Comparison of ENCODE assay signal across 13 mouse cellular contexts in the genomic region with DNA sequence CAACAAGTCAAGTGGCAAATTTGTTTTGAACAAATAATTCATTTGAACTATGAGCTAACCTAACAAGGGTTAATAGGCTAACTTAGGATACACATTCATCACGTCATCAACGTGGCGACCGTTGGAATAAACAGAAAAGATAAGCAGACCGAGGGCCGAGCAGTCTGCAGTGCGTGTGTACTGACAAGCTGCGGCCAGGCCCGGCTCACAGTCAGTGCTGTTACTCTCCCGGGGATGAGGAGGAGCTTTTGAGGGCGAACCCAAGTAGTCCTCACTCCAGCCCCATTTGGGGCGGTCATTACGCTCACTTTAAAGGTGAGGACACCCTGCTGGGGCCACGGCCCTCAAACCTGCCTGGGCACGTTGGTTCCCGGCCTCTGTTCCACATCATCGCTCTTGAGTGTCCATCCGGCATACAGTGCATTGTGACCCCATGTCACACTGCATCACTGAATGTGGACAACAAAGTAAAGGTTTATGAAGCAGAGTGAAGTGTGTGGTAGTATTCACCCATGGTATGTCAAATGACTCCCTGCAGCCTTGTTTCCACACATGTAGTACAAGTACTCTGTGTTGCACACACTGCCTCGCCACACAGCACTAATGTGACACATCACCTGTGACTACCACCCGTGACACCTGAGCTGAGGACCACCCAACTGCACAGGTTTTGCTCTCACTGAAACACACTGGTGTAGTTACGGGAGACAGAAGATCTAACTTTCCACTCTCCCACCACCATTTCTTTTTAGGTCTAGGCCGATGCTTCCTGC.
DNase-seq lines count a peak whose midpoint lies in the region; ATAC-seq lines count a peak whose summit lies in the region.
"Had no signal": no experiment of that assay in that cellular context is flagged by ENCODE, and none has a peak within 500 bp of the region (broad histone marks: within the 10 kb centered on the region; RNA-seq: fewer than 3 reads in every experiment).

No protein-coding gene starts in this region.

- no peak overlapping the region for H3K4me2 ChIP-seq in limb, embryonic 12.5 days
- H3K4me2 ChIP-seq: embryonic facial prominence, embryonic 15.5 days had no signal

- peak; percentile 42; the same call in 1 of the 2 replicates for ATAC-seq in limb, embryonic 12.5 days (ENCODE audit: insufficient number of reproducible peaks, insufficient read depth, low FRiP score, low TSS enrichment, low read depth)
- ATAC-seq: hindbrain, embryonic 16.5 days had no signal

- no peak overlapping the region for H3K4me3 ChIP-seq in heart, embryonic 10.5 days
- no peak overlapping the region for H3K4me3 ChIP-seq in limb, embryonic 12.5 days (replicated peaks)
- no peak overlapping the region for H3K4me3 ChIP-seq in limb, embryonic 10.5 days
- H3K4me3 ChIP-seq: embryonic facial prominence, embryonic 15.5 days had no signal

- peaks cover 22% of the 10 kb centered on the region; the same call in 1 of the 2 replicates for H3K4me1 ChIP-seq in heart, embryonic 10.5 days
- H3K4me1 ChIP-seq in limb, embryonic 12.5 days (replicated peaks): peaks cover 38% of the 10 kb centered on the region
- peaks cover 30% of the 10 kb centered on the region for H3K4me1 ChIP-seq in limb, embryonic 10.5 days

- DNase-seq in heart, embryonic 10.5 days (ENCODE audit: low spot score): peak; percentile 82
- no peak for DNase-seq in heart, postnatal 36 days
- no peak for DNase-seq in limb, embryonic 10.5 days (ENCODE audit: low spot score)
- peak; percentile 72 for DNase-seq in liver
- DNase-seq in retina, postnatal 1 day: peak; percentile 61
- DNase-seq in gastrocnemius, postnatal 4 days (ENCODE audit: low spot score in 2 of 2): no peak
- no peak for DNase-seq in adrenal gland, adult 8-10 months
- DNase-seq: adrenal gland, postnatal 10 days; cerebellum, adult 11-12 months; lung, postnatal 10 days had no signal

- H3K36me3 ChIP-seq in heart, embryonic 10.5 days: no peaks in the 10 kb centered on the region
- no peaks in the 10 kb centered on the region for H3K36me3 ChIP-seq in limb, embryonic 12.5 days
- no peaks in the 10 kb centered on the region for H3K36me3 ChIP-seq in limb, embryonic 10.5 days
- H3K36me3 ChIP-seq: embryonic facial prominence, embryonic 15.5 days had no signal

- no peak overlapping the region for H3K9ac ChIP-seq in limb, embryonic 12.5 days (replicated peaks)
- H3K9ac ChIP-seq: embryonic facial prominence, embryonic 15.5 days had no signal

- no peaks in the 10 kb centered on the region for H3K27me3 ChIP-seq in heart, embryonic 10.5 days (ENCODE audit: insufficient read depth, poor library complexity, severe bottlenecking)
- no peaks in the 10 kb centered on the region for H3K27me3 ChIP-seq in limb, embryonic 12.5 days
- no peaks in the 10 kb centered on the region for H3K27me3 ChIP-seq in limb, embryonic 10.5 days (ENCODE audit: low read depth, poor library complexity, severe bottlenecking)
- H3K27me3 ChIP-seq: embryonic facial prominence, embryonic 15.5 days had no signal

- whole genome bisulfite sequencing in heart, embryonic 10.5 days: 34% methylated on average over 22 of the region's 22 CpGs
- 54% methylated on average over 22 of the region's 22 CpGs for WGBS in limb, embryonic 12.5 days
- WGBS in limb, embryonic 10.5 days: 49% methylated on average over 22 of the region's 22 CpGs

- H3K9me3 ChIP-seq in heart, embryonic 10.5 days: no peaks in the 10 kb centered on the region
- H3K9me3 ChIP-seq in limb, embryonic 12.5 days: no peaks in the 10 kb centered on the region
- H3K9me3 ChIP-seq in limb, embryonic 10.5 days (replicated peaks): no peaks in the 10 kb centered on the region
- H3K9me3 ChIP-seq: embryonic facial prominence, embryonic 15.5 days had no signal

- H3K27ac ChIP-seq in heart, embryonic 10.5 days: 0 out of 2 replicates have a peak overlapping the region, but pooled peaks have one; percentile 31
- H3K27ac ChIP-seq in limb, embryonic 12.5 days: no peak overlapping the region
- no peak overlapping the region for H3K27ac ChIP-seq in limb, embryonic 10.5 days
- H3K27ac ChIP-seq: embryonic facial prominence, embryonic 15.5 days had no signal

- intact Hi-C loops in heart, postnatal 36 days (cut with DNase I): no loop called here

Comparison
In these comparisons a context has a peak if more than half of its experiments do, and no peak if none do; other contexts are left out.
1. DNase-seq: peak in heart, embryonic 10.5 days (single experiment), liver (single experiment) and retina, postnatal 1 day (single experiment); none in heart, postnatal 36 days (0 of 2), limb, embryonic 10.5 days (single experiment), gastrocnemius, postnatal 4 days (0 of 2) and adrenal gland, adult 8-10 months (single experiment).